8 mouse cellular contexts compared by ENCODE assay signal in the genomic region with DNA sequence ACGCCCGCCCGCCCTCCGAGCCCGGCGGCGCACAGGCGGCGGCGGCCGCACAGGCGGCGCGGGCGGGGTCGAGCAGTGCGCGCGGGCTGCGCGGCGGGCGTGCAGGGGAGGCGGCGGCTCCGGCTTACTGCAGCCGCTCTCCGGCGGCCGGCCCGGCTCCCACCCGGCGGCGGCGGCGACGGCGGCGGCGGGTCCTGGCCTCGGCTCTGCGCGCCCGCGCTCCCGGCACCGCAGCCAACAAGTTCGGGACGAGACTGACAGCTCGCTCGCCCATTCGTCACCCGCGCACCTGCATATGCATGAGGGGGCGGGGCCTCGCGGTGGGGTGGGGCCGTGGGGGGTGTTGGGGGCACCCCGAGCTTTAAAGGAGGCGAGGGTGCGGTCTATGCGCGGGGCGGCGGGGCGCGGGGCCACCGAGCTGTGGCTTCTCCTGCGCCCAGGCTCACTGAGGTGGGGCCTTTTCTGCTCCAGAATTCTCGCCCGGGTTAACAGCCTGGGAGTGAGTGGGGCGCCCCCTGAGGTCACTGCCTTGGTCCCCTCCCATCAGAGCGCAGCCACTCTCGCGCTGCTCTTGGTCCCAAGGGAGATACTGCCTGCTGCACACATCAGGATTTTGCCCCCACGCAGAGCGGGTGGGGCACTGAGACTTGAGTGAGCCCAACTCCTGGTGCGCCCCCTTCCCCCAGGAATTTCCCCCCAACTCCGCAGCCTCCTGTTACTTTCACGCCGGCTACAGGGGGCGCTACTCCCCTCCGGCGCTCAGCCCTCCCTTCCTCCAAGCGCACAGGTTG. TPM values are rescaled to one million over a fixed set of nuclear protein-coding genes. Genes with fewer than 3 reads are reported as not detected.
DNase-seq lines count a peak whose midpoint lies in the region; ATAC-seq and TF ChIP-seq lines count a peak whose summit lies in the region.

Gene Jag2 (minus strand): TSS at position 215 of the 791 bp plus-strand sequence.

- under 1% methylated on average over 73 of the region's 85 CpGs for WGBS in embryonic facial prominence, embryonic 15.5 days
- WGBS in midbrain, postnatal 0 days = 1% methylated on average over 38 of the region's 85 CpGs

- H3K27ac ChIP-seq in embryonic facial prominence, embryonic 15.5 days (replicated peaks) = peak within 1 kb of the TSS; percentile 58
- H3K27ac ChIP-seq in midbrain, postnatal 0 days (ENCODE audit: low read depth, low read length) = peak within 1 kb of the TSS; percentile 87

- peak; percentile 77 for TF ChIP-seq CTCF in midbrain, postnatal 0 days (IDR thresholded peaks at IDR 0.05)

- H3K36me3 ChIP-seq in embryonic facial prominence, embryonic 15.5 days = no peaks in the 10 kb centered on the region
- H3K36me3 ChIP-seq in midbrain, postnatal 0 days (ENCODE audit: insufficient read depth, low read length) = no peaks in the 10 kb centered on the region

- H3K4me2 ChIP-seq in embryonic facial prominence, embryonic 15.5 days (replicated peaks) = peak within 1 kb of the TSS; percentile 98
- H3K4me2 ChIP-seq in midbrain, postnatal 0 days (ENCODE audit: low read depth, low read length, poor library complexity, severe bottlenecking) = peak within 1 kb of the TSS; percentile 88

- peak; percentile 41 for ATAC-seq in embryonic facial prominence, embryonic 15.5 days (ENCODE audit: insufficient number of reproducible peaks, low FRiP score, low TSS enrichment, low read depth)
- peak; percentile 69 for ATAC-seq in midbrain, postnatal 0 days (ENCODE audit: low FRiP score)

- H3K9me3 ChIP-seq in embryonic facial prominence, embryonic 15.5 days (replicated peaks) = no peaks in the 10 kb centered on the region
- no peaks in the 10 kb centered on the region for H3K9me3 ChIP-seq in midbrain, postnatal 0 days (ENCODE audit: low read length)

- peak within 1 kb of the TSS; percentile 59 for H3K4me3 ChIP-seq in embryonic facial prominence, embryonic 15.5 days (replicated peaks)
- peak within 1 kb of the TSS; percentile 80 for H3K4me3 ChIP-seq in midbrain, postnatal 0 days (ENCODE audit: low read depth, low read length)

- peaks cover 53% of the 10 kb centered on the region for H3K4me1 ChIP-seq in embryonic facial prominence, embryonic 15.5 days
- H3K4me1 ChIP-seq in midbrain, postnatal 0 days (ENCODE audit: insufficient read depth, low read length) = 0 out of 2 replicates have a peak, but pooled peaks cover 4% of the 10 kb centered on the region

- peak; percentile 58 for DNase-seq in ovary, postnatal 36 days (ENCODE audit: low spot score)
- DNase-seq in ovary, adult 18-20 months (ENCODE audit: low spot score) = no peak
- DNase-seq in heart, adult 9 months (ENCODE audit: low spot score in 2 of 2) = peak; percentile 66 to 78
- DNase-seq in kidney, postnatal 10 days = peak; percentile 64
- peak; percentile 48 for DNase-seq in liver
- peak; percentile 78 for DNase-seq in midbrain, postnatal 0 days (ENCODE audit: low spot score)
- peak; percentile 59 for DNase-seq in thymus, postnatal 0 days (ENCODE audit: low spot score)

- peaks cover 60% of the 10 kb centered on the region for H3K27me3 ChIP-seq in embryonic facial prominence, embryonic 15.5 days
- H3K27me3 ChIP-seq in midbrain, postnatal 0 days (ENCODE audit: insufficient read depth, low read length) = no peaks in the 10 kb centered on the region

- peak within 1 kb of the TSS; percentile 33 for H3K9ac ChIP-seq in embryonic facial prominence, embryonic 15.5 days
- H3K9ac ChIP-seq in midbrain, postnatal 0 days (replicated peaks; ENCODE audit: low read length, poor library complexity, severe bottlenecking) = peak within 1 kb of the TSS; percentile 95

RNA-seq across cellular contexts. Expression of gene Jag2, which starts in this region (rescaled TPM):
- polyA plus RNA-seq in embryonic facial prominence, embryonic 15.5 days (2015; fragmentation: Nextera tagmentation; extraction: Ambion mirVana) = 13.0 and 14.3 TPM in 2 replicates
- total RNA-seq in midbrain, postnatal 0 days (2014; rRNA removed) = 88.4 and 94.6 TPM in 2 replicates
- polyA plus RNA-seq in midbrain, postnatal 0 days (2015; fragmentation: Nextera tagmentation; extraction: Ambion mirVana) = 9.4 and 12.1 TPM in 2 replicates
- polyA plus RNA-seq in thymus, postnatal 0 days (2015; fragmentation: Nextera tagmentation; extraction: Ambion mirVana) = 8.3 and 10.2 TPM in 2 replicates
